Mouse (Mus musculus): ENCODE results near the gene Gm17359.

The Gm17359 gene

GRCm38 (mm10) chr3:79475980-79476379, 139.5 kb downstream of the Gm17359 start:
- DNase-seq (ENCODE audit: low spot score in 2 of 2) = peak in 1 of 2 experiments; percentile 39

GRCm38 (mm10) chr3:79478400-79478799, 141.9 kb downstream of the Gm17359 start:
- no peak for DNase-seq (ENCODE audit: low spot score in 2 of 2)

- DNase-seq (ENCODE audit: low spot score in 2 of 2) = no peak
Measured at GRCm38 (mm10) chr3:79478880-79479279, 142.4 kb downstream of the Gm17359 start.

- DNase-seq (ENCODE audit: low spot score in 2 of 2) = no peak
Measured at GRCm38 (mm10) chr3:79484286-79485063, 148.0 kb downstream of the Gm17359 start.

- no peak for DNase-seq (ENCODE audit: low spot score in 2 of 2)
Measured at GRCm38 (mm10) chr3:79488025-79488424, 151.6 kb downstream of the Gm17359 start.

GRCm38 (mm10) chr3:79490102-79490501, 153.6 kb downstream of the Gm17359 start:
- no peak for DNase-seq (ENCODE audit: low spot score in 2 of 2)

GRCm38 (mm10) chr3:79491614-79492013, 155.2 kb downstream of the Gm17359 start:
- DNase-seq (ENCODE audit: low spot score in 2 of 2) = no peak

GRCm38 (mm10) chr3:79493064-79493463, 156.6 kb downstream of the Gm17359 start:
- no peak for DNase-seq (ENCODE audit: low spot score in 2 of 2)

- no peak for DNase-seq (ENCODE audit: low spot score in 2 of 2)
Measured at GRCm38 (mm10) chr3:79494028-79494427, 157.6 kb downstream of the Gm17359 start.

- DNase-seq (ENCODE audit: low spot score in 2 of 2) = no peak
Measured at GRCm38 (mm10) chr3:79495151-79495550, 158.7 kb downstream of the Gm17359 start.

GRCm38 (mm10) chr3:79496668-79497067, 160.2 kb downstream of the Gm17359 start:
- DNase-seq (ENCODE audit: low spot score in 2 of 2) = no peak

- DNase-seq (ENCODE audit: low spot score in 2 of 2) = no peak
Measured at GRCm38 (mm10) chr3:79500279-79500678, 163.8 kb downstream of the Gm17359 start.

GRCm38 (mm10) chr3:79501166-79501728, 164.8 kb downstream of the Gm17359 start:
- DNase-seq (ENCODE audit: low spot score in 2 of 2) = no peak
